Mouse (Mus musculus) spleen, postnatal 36 days (tissue): Measurements from ENCODE around the gene Max.

Experiments
- DNase-seq, 2 experiments: peaks; one replicate each; pipeline ENCODE4 v3.0.0; 2022; ENCODE audit warnings: low spot score in 2 of 2, mixed read lengths in 1 of 2

Max gene

GRCm38 (mm10) chr12:76954698-76955423 is 7.1 kb downstream of the Max start:
- peak in 1 of 2 experiments; percentile 9 for DNase-seq

GRCm38 (mm10) chr12:76953750-76954363 is 8.1 kb downstream of the Max start:
- DNase-seq: no peak

GRCm38 (mm10) chr12:76950330-76950729 is 11.7 kb downstream of the Max start:
- DNase-seq: no peak

GRCm38 (mm10) chr12:76948781-76949180 is 13.2 kb downstream of the Max start:
- no peak for DNase-seq

- DNase-seq: no peak
These were observed 13.8 kb downstream of the Max start for GRCm38 (mm10) chr12:76948185-76948584.

GRCm38 (mm10) chr12:76947487-76947886 is 14.5 kb downstream of the Max start:
- DNase-seq: no peak

GRCm38 (mm10) chr12:76943466-76943865 is 18.5 kb downstream of the Max start:
- no peak for DNase-seq

GRCm38 (mm10) chr12:76943046-76943445 is 19.0 kb downstream of the Max start:
- DNase-seq: no peak

GRCm38 (mm10) chr12:76942476-76942875 is 19.5 kb downstream of the Max start:
- DNase-seq: no peak

GRCm38 (mm10) chr12:76941524-76941923 is 20.5 kb downstream of the Max start:
- no peak for DNase-seq

GRCm38 (mm10) chr12:76938013-76938412 is 24.0 kb downstream of the Max start:
- no peak for DNase-seq

GRCm38 (mm10) chr12:76936211-76936610 is 25.8 kb downstream of the Max start:
- DNase-seq: no peak

GRCm38 (mm10) chr12:76934438-76934837 is 27.6 kb downstream of the Max start:
- no peak for DNase-seq

GRCm38 (mm10) chr12:76932688-76933060 is 29.3 kb downstream of the Max start:
- DNase-seq: no peak

GRCm38 (mm10) chr12:76931739-76932687 is 30.0 kb downstream of the Max start:
- DNase-seq: no peak

- peak; percentile 13 to 31 for DNase-seq
These were observed 31.8 kb downstream of the Max start for GRCm38 (mm10) chr12:76930177-76930576.

GRCm38 (mm10) chr12:76927539-76927938 is 34.5 kb downstream of the Max start:
- DNase-seq: no peak

GRCm38 (mm10) chr12:76927012-76927411 is 35.0 kb downstream of the Max start:
- no peak for DNase-seq

- no peak for DNase-seq
These were observed 35.6 kb downstream of the Max start for GRCm38 (mm10) chr12:76926338-76926945.

GRCm38 (mm10) chr12:76924904-76925604 is 36.9 kb downstream of the Max start:
- DNase-seq: no peak

GRCm38 (mm10) chr12:76923118-76923517 is 38.9 kb downstream of the Max start:
- peak in 1 of 2 experiments; percentile 10 for DNase-seq
